Mouse (Mus musculus) heart, postnatal 36 days (tissue): ENCODE measurements at regions not wholly inside any gene's neighbourhood (a gene's known extent, or its start where the extent isn't known, plus 50 kb on each side); places are given as distances from the start of the nearest gene placed in this dataset.

Experiments used
- DNase-seq, 2 experiments: peaks; one replicate each; pipeline ENCODE4 v3.0.0; 2021 to 2022
- intact Hi-C: fragments of 180-260 bp; cut with DNase I; formaldehyde crosslinking; loops from one replicate; pipeline ENCODE4 v1.15.1; 2025

DNA sequence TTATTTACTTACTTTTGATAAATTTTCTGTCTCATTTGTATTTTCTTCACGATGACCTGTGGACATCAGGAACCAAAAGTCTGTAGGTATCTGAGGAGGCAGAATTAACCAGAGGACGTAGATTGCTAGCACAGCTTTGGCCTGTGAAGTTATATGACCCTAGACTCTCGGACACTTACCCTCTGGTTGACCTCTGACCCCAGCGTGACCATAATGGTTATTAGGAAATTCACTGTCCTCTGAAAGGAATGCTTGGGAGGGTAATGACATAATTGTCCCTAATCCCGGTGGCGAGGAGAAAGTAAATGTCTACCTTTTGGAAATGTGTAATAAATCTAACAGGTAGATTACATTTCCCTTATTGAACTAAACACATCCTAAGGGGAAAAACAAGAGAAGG, 135.5 kb upstream of the Prickle1 start:
- intact Hi-C loops, result no loop called here
- DNase-seq, result no peak

GRCm38 (mm10) chr15:93715443-93715842, 119.8 kb upstream of the Prickle1 start:
- DNase-seq, result no peak
- intact Hi-C loops, result no loop called here

- intact Hi-C loops, result no loop called here
- DNase-seq, result peak; percentile 73 to 75
Measured at GRCm38 (mm10) chr15:93713428-93713827, 117.7 kb upstream of the Prickle1 start.

GRCm38 (mm10) chr15:93712594-93712993, 116.9 kb upstream of the Prickle1 start:
- DNase-seq, result no peak
- intact Hi-C loops, result no loop called here

- intact Hi-C loops, result no loop called here
- no peak for DNase-seq
Measured at GRCm38 (mm10) chr15:93711150-93711784, 115.6 kb upstream of the Prickle1 start.

GRCm38 (mm10) chr15:93710493-93711149, 114.9 kb upstream of the Prickle1 start:
- DNase-seq, result no peak

GRCm38 (mm10) chr15:93706366-93706930, 110.8 kb upstream of the Prickle1 start:
- no peak for DNase-seq
- intact Hi-C loops, result no loop called here

More at GRCm38 (mm10) chr15:93710493-93711149, 114.9 kb upstream of the Prickle1 start:
- intact Hi-C loops, result no loop called here

GRCm38 (mm10) chr15:93705651-93706050, 110.0 kb upstream of the Prickle1 start:
- intact Hi-C loops, result no loop called here
- no peak for DNase-seq

GRCm38 (mm10) chr15:93705109-93705508, 109.4 kb upstream of the Prickle1 start:
- no peak for DNase-seq
- intact Hi-C loops, result no loop called here

GRCm38 (mm10) chr15:93701017-93701416, 105.3 kb upstream of the Prickle1 start:
- no peak for DNase-seq
- intact Hi-C loops, result no loop called here

GRCm38 (mm10) chr15:93699971-93700370, 104.3 kb upstream of the Prickle1 start:
- DNase-seq, result peak; percentile 27 to 39
- intact Hi-C loops, result loop anchor here (2.0 to 10.0 kb wide), 2 partner anchors 103 to 175 kb away; no protein-coding TSS in a partner anchor

GRCm38 (mm10) chr15:93698182-93698822, 102.6 kb upstream of the Prickle1 start:
- peak in 1 of 2 experiments; percentile 30 for DNase-seq
- intact Hi-C loops, result loop anchor here (2.0 to 10.0 kb wide), 2 partner anchors 102 to 174 kb away; no protein-coding TSS in a partner anchor

- intact Hi-C loops, result loop anchor here (10.0 kb wide), 1 partner anchor 166 kb away; no protein-coding TSS in a partner anchor
- no peak for DNase-seq
Measured at GRCm38 (mm10) chr15:93690717-93691116, 95.0 kb upstream of the Prickle1 start.

DNA sequence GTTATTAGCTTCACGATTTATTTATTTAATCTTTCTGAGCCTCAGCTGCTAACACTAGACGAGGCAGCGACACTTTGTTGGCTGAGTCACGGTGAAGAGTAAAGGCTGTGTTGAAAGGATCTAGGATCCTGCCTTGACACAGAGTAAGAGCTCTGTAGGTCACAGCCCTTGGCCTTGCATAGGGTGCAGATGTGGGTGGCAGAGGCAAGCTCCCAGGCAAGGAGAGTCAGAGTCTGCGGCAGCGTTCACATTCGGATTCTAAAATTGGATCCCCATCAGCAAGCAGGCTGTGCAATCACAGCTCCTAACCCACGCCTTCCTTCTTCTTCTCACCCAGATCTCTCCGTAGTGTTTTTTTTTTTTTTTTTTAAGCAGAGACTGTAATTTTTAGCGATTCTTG, 94.3 kb upstream of the Prickle1 start:
- intact Hi-C loops, result loop anchor here (10.0 kb wide), 1 partner anchor 165 kb away; no protein-coding TSS in a partner anchor
- no peak for DNase-seq

GRCm38 (mm10) chr15:93686385-93686784, 90.7 kb upstream of the Prickle1 start:
- intact Hi-C loops, result no loop called here
- DNase-seq, result no peak

GRCm38 (mm10) chr15:93681602-93682001, 85.9 kb upstream of the Prickle1 start:
- intact Hi-C loops, result no loop called here
- DNase-seq, result no peak

- no peak for DNase-seq
- intact Hi-C loops, result no loop called here
Measured at GRCm38 (mm10) chr15:93675624-93676023, 79.9 kb upstream of the Prickle1 start.

DNA sequence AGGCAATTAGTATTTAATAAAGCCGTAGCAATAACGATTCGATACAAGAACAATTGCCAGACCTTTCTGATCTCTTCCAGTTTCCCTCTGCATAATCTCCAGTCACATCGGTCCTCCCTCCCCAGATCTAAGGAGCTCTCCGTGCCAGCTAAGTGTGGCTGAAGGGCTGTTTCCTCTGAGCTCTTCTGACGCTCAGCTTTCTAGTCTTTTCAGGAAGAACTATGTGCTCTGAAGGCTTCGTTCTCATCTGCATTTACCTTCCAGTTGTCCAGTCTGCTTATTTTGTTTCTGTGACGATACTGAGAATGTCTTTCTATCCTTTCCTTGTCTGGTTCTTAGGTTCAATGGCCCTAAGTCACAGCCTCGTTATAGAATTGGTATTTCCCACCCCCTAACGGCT, 78.3 kb upstream of the Prickle1 start:
- DNase-seq, result no peak
- intact Hi-C loops, result no loop called here

- intact Hi-C loops, result no loop called here
Measured at GRCm38 (mm10) chr15:93663876-93664275, 68.2 kb upstream of the Prickle1 start.

GRCm38 (mm10) chr15:93662601-93663000, 66.9 kb upstream of the Prickle1 start:
- intact Hi-C loops, result no loop called here
- no peak for DNase-seq

More at GRCm38 (mm10) chr15:93663876-93664275, 68.2 kb upstream of the Prickle1 start:
- no peak for DNase-seq

DNA sequence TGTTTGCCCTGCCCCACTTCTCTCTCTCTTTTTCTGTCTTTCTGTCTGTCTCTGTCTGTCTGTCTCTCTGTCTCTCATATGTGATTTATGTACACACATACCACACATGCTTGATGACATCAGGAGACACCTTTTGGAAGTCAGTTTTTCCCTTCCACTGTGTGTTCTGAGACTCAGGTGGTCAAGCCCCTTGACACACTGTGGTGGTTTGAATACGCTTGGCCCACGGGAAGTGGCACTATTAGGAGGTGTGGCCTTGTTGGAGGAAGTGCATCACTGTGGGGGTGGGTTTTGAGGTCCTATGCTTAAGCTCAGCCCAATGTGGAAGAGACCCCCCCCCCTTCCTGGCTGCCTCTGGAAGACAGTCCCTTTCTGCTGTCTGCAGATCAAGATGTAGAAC, 66.1 kb upstream of the Prickle1 start:
- intact Hi-C loops, result no loop called here
- no peak for DNase-seq
